ENCODE assay signal across 8 mouse cellular contexts in the genomic region with DNA sequence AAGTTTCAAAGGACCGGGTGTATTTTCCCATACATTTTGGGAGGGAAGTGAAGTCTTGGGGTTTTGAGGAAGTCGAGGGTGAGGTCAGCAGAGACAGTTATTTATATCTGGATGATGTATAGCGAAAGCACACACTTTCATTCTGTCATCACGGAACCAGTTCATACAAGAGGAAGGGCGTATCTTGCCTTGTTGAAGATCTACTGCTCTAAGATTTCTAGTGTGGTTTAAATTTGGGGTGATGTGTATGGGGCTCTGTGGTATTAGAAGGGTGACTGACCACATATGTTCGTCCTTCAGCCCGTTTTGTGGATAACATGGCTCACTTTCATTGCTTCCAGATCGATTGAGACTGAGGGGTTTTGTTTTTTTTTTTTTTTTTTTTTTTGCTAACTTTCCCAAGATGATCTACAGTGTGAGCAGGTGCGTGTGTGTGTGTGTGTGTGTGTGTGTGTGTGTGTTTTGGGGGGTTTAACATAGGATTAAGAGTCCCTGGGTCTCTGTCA.
DNase-seq lines count a peak whose midpoint lies in the region; ATAC-seq and TF ChIP-seq lines count a peak whose summit lies in the region.

No protein-coding gene starts in this region.

- no peaks in the 10 kb centered on the region for H3K9me3 ChIP-seq in midbrain, embryonic 15.5 days

- peaks cover 30% of the 10 kb centered on the region for H3K4me1 ChIP-seq in bone marrow macrophage, adult 2 months (ENCODE audit: control insufficient read depth, insufficient read depth, low read length)
- peaks cover 16% of the 10 kb centered on the region for H3K4me1 ChIP-seq in midbrain, embryonic 15.5 days

- 76% methylated on average over 9 of the region's 9 CpGs for WGBS in midbrain, embryonic 15.5 days

- H3K4me3 ChIP-seq in bone marrow macrophage, adult 2 months (ENCODE audit: insufficient read depth, low read length) = peak overlapping the region; percentile 53
- no peak overlapping the region for H3K4me3 ChIP-seq in midbrain, embryonic 15.5 days

- no peak for TF ChIP-seq CTCF in bone marrow macrophage, adult 2 months (IDR thresholded peaks at IDR 0.05; ENCODE audit: low read depth, low read length)

- peak; percentile 50 for ATAC-seq in inflammation-experienced regulatory T-cells, adult 6 months
- no peak for ATAC-seq in midbrain, embryonic 15.5 days (replicated peaks)

- peak; percentile 48 for DNase-seq in heart, adult 8-10 months (ENCODE audit: low spot score)
- no peak for DNase-seq in heart, postnatal 14 days
- no peak for DNase-seq in embryo, embryonic 9.5 days (ENCODE audit: extremely low spot score)
- no peak for DNase-seq in frontal cortex, postnatal 25 days (ENCODE audit: low spot score in 2 of 2)
- no peak for DNase-seq in gastrocnemius, adult 8-10 months (ENCODE audit: low spot score in 2 of 2)

- no peaks in the 10 kb centered on the region for H3K27me3 ChIP-seq in midbrain, embryonic 15.5 days (replicated peaks)

- H3K27ac ChIP-seq in bone marrow macrophage, adult 2 months (ENCODE audit: insufficient read depth, low read depth, low read length) = peak overlapping the region; percentile 93
- H3K27ac ChIP-seq in midbrain, embryonic 15.5 days = peak overlapping the region; percentile 72

- H3K36me3 ChIP-seq in midbrain, embryonic 15.5 days (replicated peaks) = no peaks in the 10 kb centered on the region

- no peak overlapping the region for H3K4me2 ChIP-seq in midbrain, embryonic 15.5 days

- no peak overlapping the region for H3K9ac ChIP-seq in midbrain, embryonic 15.5 days

- intact Hi-C loops in heart, postnatal 14 days (cut with DNase I) = loop anchor here (2.0 kb wide), 1 partner anchor 53 kb away; no protein-coding TSS in a partner anchor

- TF ChIP-seq POLR2A in bone marrow macrophage, adult 2 months (IDR thresholded peaks at IDR 0.05; ENCODE audit: borderline replicate concordance, low read depth, low read length) = no peak
